Mouse (Mus musculus): ENCODE results near the gene Rnf111. TPM values are rescaled to one million over a fixed set of nuclear protein-coding genes. Genes with fewer than 3 reads are reported as not detected.

Rnf111 gene
- polyA plus RNA-seq, 1 experiment = 9.9 TPM

DNA sequence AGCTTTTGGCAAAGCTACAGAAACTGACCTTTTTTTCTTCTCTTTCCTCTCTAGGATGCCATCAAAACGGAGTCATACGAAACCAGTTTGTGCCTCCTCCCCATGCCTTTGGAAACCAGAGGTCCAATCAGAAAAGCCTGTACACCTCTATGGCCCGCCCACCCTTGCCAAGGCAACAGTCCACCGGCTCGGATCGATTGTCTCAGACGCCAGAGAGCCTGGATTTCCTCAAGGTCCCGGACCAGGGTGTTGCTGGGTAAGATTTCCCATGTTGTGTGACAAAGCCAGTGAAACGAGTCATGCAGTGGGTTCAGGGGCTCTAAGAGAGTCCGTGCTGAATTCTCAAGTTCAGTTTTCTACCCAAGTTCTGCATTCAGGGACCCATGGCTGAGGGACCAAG, 119.8 kb downstream of the Rnf111 start:
- H3K4me2 ChIP-seq (ENCODE audit: low read depth) = no peak overlapping the region
- H3ac ChIP-seq (ENCODE audit: control insufficient read depth, insufficient read length) = no peak overlapping the region
- H3K36me3 ChIP-seq (ENCODE audit: control insufficient read depth, insufficient read depth) = peaks cover 45% of the 10 kb centered on the region
- H3K27me3 ChIP-seq (ENCODE audit: control insufficient read depth, insufficient read depth, insufficient read length) = no peaks in the 10 kb centered on the region
- H3K79me2 ChIP-seq (ENCODE audit: control insufficient read depth, insufficient read depth) = no peaks in the 10 kb centered on the region
- no peak overlapping the region for H3K4me3 ChIP-seq
- no peak for TF ChIP-seq POLR2AphosphoS2 (IDR thresholded peaks at IDR 0.05; ENCODE audit: insufficient read length, low read depth)

DNA sequence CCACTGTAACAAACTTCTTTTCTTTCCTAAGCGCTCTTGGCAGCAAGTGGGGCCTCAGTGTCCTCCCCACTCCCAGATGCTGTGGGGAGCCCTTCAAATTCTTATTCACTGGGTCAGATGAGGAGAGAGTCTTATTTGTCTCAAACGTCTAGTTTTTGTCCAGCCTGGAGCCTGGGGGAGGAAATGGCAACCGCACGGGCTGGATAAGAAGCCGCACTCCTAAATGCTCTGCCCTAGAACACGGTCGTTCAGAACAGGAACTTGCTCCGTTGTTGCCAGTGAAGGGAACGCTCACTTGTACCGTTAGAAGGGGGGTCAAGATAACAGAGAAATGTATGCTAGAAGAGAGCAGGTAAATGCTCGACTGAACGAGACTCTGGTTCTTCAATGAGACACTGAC, 121.4 kb downstream of the Rnf111 start:
- H3K79me2 ChIP-seq (ENCODE audit: control insufficient read depth, insufficient read depth) = no peaks in the 10 kb centered on the region
- H3K36me3 ChIP-seq (ENCODE audit: control insufficient read depth, insufficient read depth) = peaks cover 45% of the 10 kb centered on the region
- H3K27me3 ChIP-seq (ENCODE audit: control insufficient read depth, insufficient read depth, insufficient read length) = no peaks in the 10 kb centered on the region
- no peak overlapping the region for H3K4me2 ChIP-seq (ENCODE audit: low read depth)
- H3ac ChIP-seq (ENCODE audit: control insufficient read depth, insufficient read length) = no peak overlapping the region
- no peak for TF ChIP-seq SRF (IDR thresholded peaks at IDR 0.05; ENCODE audit: control insufficient read depth, insufficient read length, low read depth)
- TF ChIP-seq USF1 (IDR thresholded peaks at IDR 0.05; ENCODE audit: low read depth) = no peak
- TF ChIP-seq REST (IDR thresholded peaks at IDR 0.05; ENCODE audit: insufficient read depth, insufficient read length) = no peak
- TF ChIP-seq MYOD1 (IDR thresholded peaks at IDR 0.05; ENCODE audit: control insufficient read depth in 1 of 3, insufficient read length in 2 of 3, low read depth in 2 of 3) = no peak
- TF ChIP-seq E2F4 (IDR thresholded peaks at IDR 0.05; ENCODE audit: insufficient read depth) = no peak
- TF ChIP-seq MAX (IDR thresholded peaks at IDR 0.05; ENCODE audit: low read depth) = no peak
- TF ChIP-seq CEBPB (IDR thresholded peaks at IDR 0.05; ENCODE audit: insufficient read depth, poor library complexity, severe bottlenecking) = no peak
- TF ChIP-seq MYOG (IDR thresholded peaks at IDR 0.05; ENCODE audit: control insufficient read depth in 1 of 3, insufficient read depth in 1 of 3, insufficient read length in 2 of 3, low read depth in 2 of 3) = no peak
- no peak for TF ChIP-seq POLR2AphosphoS2 (IDR thresholded peaks at IDR 0.05; ENCODE audit: insufficient read length, low read depth)
- no peak for TF ChIP-seq POLR2A (IDR thresholded peaks at IDR 0.05; ENCODE audit: insufficient read length, low read depth)
- no peak for TF ChIP-seq TCF12 (IDR thresholded peaks at IDR 0.05; ENCODE audit: insufficient read depth, poor library complexity, severe bottlenecking)
- no peak for TF ChIP-seq TCF3 (IDR thresholded peaks at IDR 0.05; ENCODE audit: insufficient read length, low read depth)
- H3K4me3 ChIP-seq = no peak overlapping the region

GRCm38 (mm10) chr9:70379502-70380467, 123.7 kb downstream of the Rnf111 start:
- H3K79me2 ChIP-seq (ENCODE audit: control insufficient read depth, insufficient read depth) = no peaks in the 10 kb centered on the region
- no peak for TF ChIP-seq E2F4 (IDR thresholded peaks at IDR 0.05; ENCODE audit: insufficient read depth)
- TF ChIP-seq TCF12 (IDR thresholded peaks at IDR 0.05; ENCODE audit: insufficient read depth, poor library complexity, severe bottlenecking) = no peak
- no peak for TF ChIP-seq POLR2AphosphoS2 (IDR thresholded peaks at IDR 0.05; ENCODE audit: insufficient read length, low read depth)
- no peak for TF ChIP-seq REST (IDR thresholded peaks at IDR 0.05; ENCODE audit: insufficient read depth, insufficient read length)
- TF ChIP-seq POLR2A (IDR thresholded peaks at IDR 0.05; ENCODE audit: insufficient read length, low read depth) = no peak
- TF ChIP-seq MYOD1 (IDR thresholded peaks at IDR 0.05; ENCODE audit: control insufficient read depth in 1 of 3, insufficient read length in 2 of 3, low read depth in 2 of 3) = no peak
- no peak for TF ChIP-seq MYOG (IDR thresholded peaks at IDR 0.05; ENCODE audit: control insufficient read depth in 1 of 3, insufficient read depth in 1 of 3, insufficient read length in 2 of 3, low read depth in 2 of 3)
- TF ChIP-seq USF1 (IDR thresholded peaks at IDR 0.05; ENCODE audit: low read depth) = no peak
- TF ChIP-seq MAX (IDR thresholded peaks at IDR 0.05; ENCODE audit: low read depth) = no peak
- TF ChIP-seq SRF (IDR thresholded peaks at IDR 0.05; ENCODE audit: control insufficient read depth, insufficient read length, low read depth) = no peak
- no peak for TF ChIP-seq TCF3 (IDR thresholded peaks at IDR 0.05; ENCODE audit: insufficient read length, low read depth)
- TF ChIP-seq CEBPB (IDR thresholded peaks at IDR 0.05; ENCODE audit: insufficient read depth, poor library complexity, severe bottlenecking) = no peak
- H3K4me3 ChIP-seq = no peak overlapping the region
- H3K4me2 ChIP-seq (ENCODE audit: low read depth) = no peak overlapping the region
- no peak overlapping the region for H3ac ChIP-seq (ENCODE audit: control insufficient read depth, insufficient read length)
- peaks cover 39% of the 10 kb centered on the region for H3K36me3 ChIP-seq (ENCODE audit: control insufficient read depth, insufficient read depth)
- H3K27me3 ChIP-seq (ENCODE audit: control insufficient read depth, insufficient read depth, insufficient read length) = no peaks in the 10 kb centered on the region

Other genes starting within 250 kb of the Rnf111 start
- 58.8 TPM for gene Ccnb2, start 82.2 kb downstream of the Rnf111 start, polyA plus RNA-seq (2012; fragmentation: generic; extraction: Trizol)
- 10.8 TPM for gene Sltm, start 39.0 kb upstream of the Rnf111 start, polyA plus RNA-seq (2012; fragmentation: generic; extraction: Trizol)
- gene Gm10642, start 152.5 kb upstream of the Rnf111 start, polyA plus RNA-seq (2012; fragmentation: generic; extraction: Trizol) = 0.48 TPM
- gene Mindy2, start 153.4 kb upstream of the Rnf111 start, polyA plus RNA-seq (2012; fragmentation: generic; extraction: Trizol) = 4.0 TPM
- 18.3 TPM for gene Adam10, start 175.3 kb upstream of the Rnf111 start, polyA plus RNA-seq (2012; fragmentation: generic; extraction: Trizol)